Comparison of ENCODE assay signal across 19 mouse cellular contexts in the genomic region with DNA sequence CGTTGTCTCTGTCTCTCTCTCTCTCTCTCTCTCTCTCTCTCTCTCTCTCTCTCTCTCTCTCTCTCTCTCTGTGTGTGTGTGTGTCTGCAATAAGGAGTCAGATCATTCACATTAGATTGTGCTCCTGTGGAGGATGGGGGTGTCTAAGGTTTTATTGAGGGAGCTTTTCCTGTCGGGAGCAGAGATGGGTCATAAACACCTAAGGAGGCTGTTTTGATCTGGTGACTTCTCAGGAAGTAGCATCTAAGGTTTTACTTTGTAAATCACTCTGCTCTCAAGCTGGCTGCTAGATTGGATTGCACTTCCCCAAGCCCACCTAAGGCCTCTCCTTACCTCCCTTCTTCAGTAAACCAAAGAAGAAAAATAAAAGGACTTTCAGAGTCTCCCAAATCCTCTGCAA. TPM values are rescaled to one million over a fixed set of nuclear protein-coding genes. Genes with fewer than 3 reads are reported as not detected.
"Had no signal": no experiment of that assay in that cellular context is flagged by ENCODE, and none has a peak within 500 bp of the region (broad histone marks: within the 10 kb centered on the region; RNA-seq: fewer than 3 reads in every experiment).

No protein-coding gene starts in this region.

- H3K27ac ChIP-seq: intestine, embryonic 15.5 days; layer of hippocampus, adult 2 months; limb, embryonic 12.5 days; liver, embryonic 13.5 days; lung, embryonic 15.5 days; macrophage; midbrain, embryonic 15.5 days had no signal

- H3K9me3 ChIP-seq: intestine, embryonic 15.5 days; limb, embryonic 12.5 days; liver, embryonic 13.5 days; lung, embryonic 15.5 days; megakaryocyte, embryonic 14.5 days; midbrain, embryonic 15.5 days had no signal

- H3K36me3 ChIP-seq: intestine, embryonic 15.5 days; limb, embryonic 12.5 days; liver, embryonic 13.5 days; lung, embryonic 15.5 days; midbrain, embryonic 15.5 days had no signal

- ATAC-seq: intestine, embryonic 15.5 days; liver, postnatal 0 days; midbrain, embryonic 15.5 days had no signal

- H3K4me1 ChIP-seq: liver, embryonic 13.5 days; lung, embryonic 15.5 days; midbrain, embryonic 15.5 days had no signal

- H3K4me3 ChIP-seq: intestine, embryonic 15.5 days; layer of hippocampus, adult 2 months; limb, embryonic 12.5 days; liver, embryonic 13.5 days; lung, embryonic 15.5 days; megakaryocyte, embryonic 14.5 days; midbrain, embryonic 15.5 days had no signal

- H3K4me2 ChIP-seq: intestine, embryonic 15.5 days; limb, embryonic 12.5 days; liver, embryonic 13.5 days; lung, embryonic 15.5 days; midbrain, embryonic 11.5 days; midbrain, embryonic 15.5 days had no signal

- H3K9ac ChIP-seq: intestine, embryonic 15.5 days; limb, embryonic 12.5 days; liver, embryonic 13.5 days; liver, postnatal 0 days; lung, embryonic 15.5 days; midbrain, embryonic 15.5 days had no signal

- DNase-seq: kidney, adult 18-20 months; kidney, postnatal 4 days; liver; liver, embryonic 13.5 days; liver, postnatal 0 days; lung, postnatal 14 days; right cerebral cortex, postnatal 14 days; thymus, postnatal 36 days had no signal

RNA-seq across cellular contexts. Expression of gene Hoxc4, which starts 5.4 kb away (rescaled TPM):
- polyA plus RNA-seq: macrophage; midbrain, embryonic 11.5 days; midbrain, embryonic 15.5 days had no signal

RNA-seq across cellular contexts. Expression of gene Hoxc6, which starts 26.1 kb away (rescaled TPM):
- polyA plus RNA-seq: liver, postnatal 0 days; macrophage; midbrain, embryonic 11.5 days; midbrain, embryonic 15.5 days; spleen, adult 2 months; thymus, postnatal 0 days had no signal

RNA-seq across cellular contexts. Expression of gene Hoxc8, which starts 33.7 kb away (rescaled TPM):
- polyA plus RNA-seq: liver, postnatal 0 days; lung, embryonic 15.5 days; macrophage; midbrain, embryonic 11.5 days; midbrain, embryonic 15.5 days; spleen, adult 2 months; thymus, postnatal 0 days had no signal

RNA-seq across cellular contexts. Expression of gene Hoxc9, which starts 47.9 kb away (rescaled TPM):
- polyA plus RNA-seq: liver, embryonic 13.5 days; liver, postnatal 0 days; lung, embryonic 15.5 days; macrophage; midbrain, embryonic 11.5 days; midbrain, embryonic 15.5 days; spleen, adult 2 months; stomach, embryonic 16.5 days; thymus, postnatal 0 days had no signal

RNA-seq across cellular contexts. Expression of gene Hoxc5, which starts 56.9 kb away (rescaled TPM):
- polyA plus RNA-seq: liver, postnatal 0 days; macrophage; midbrain, embryonic 11.5 days; midbrain, embryonic 15.5 days had no signal
